ENCODE assay signal across 23 mouse cellular contexts in the genomic region with DNA sequence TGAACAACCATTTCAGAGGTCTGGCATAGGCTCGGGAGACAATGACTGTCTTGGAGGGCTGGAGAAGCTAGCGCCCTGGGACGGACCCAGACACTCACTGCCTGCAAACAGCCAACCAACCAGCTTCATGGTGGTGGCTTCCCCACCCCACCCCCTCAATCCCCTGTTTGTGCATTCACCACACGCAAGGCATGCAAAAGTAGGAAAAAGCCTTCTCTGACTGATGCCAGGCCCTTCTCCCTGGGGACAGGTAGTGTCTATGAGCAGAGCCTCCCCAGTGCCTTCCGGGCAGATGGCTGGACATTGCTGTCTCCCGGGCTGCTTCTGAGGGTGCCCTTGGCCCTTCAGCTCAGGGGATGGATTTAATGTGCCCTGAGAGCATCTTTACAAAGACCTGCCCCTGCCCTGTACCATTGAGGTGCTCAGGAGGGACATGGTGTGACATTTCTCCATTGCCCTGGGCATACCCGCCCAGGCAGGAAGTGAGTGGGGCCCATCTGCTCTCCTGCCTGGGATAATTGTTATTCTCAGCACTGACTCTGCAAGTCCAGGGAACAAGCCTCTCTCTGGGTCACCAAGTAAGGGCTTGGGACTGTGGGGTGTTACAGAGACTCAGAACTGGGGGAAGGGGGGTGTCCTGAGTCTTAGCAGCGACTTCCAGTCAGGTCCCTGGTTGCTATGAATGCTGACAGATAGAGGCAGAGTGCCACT. TPM values are rescaled to one million over a fixed set of nuclear protein-coding genes. Genes with fewer than 3 reads are reported as not detected.
DNase-seq lines count a peak whose midpoint lies in the region; ATAC-seq lines count a peak whose summit lies in the region.
"Had no signal": no experiment of that assay in that cellular context is flagged by ENCODE, and none has a peak within 500 bp of the region (broad histone marks: within the 10 kb centered on the region; RNA-seq: fewer than 3 reads in every experiment).

No protein-coding gene starts in this region.

- H3K36me3 ChIP-seq in embryonic facial prominence, embryonic 14.5 days (ENCODE audit: control insufficient read depth, insufficient read depth, low read length) = no peaks in the 10 kb centered on the region
- H3K36me3 ChIP-seq in embryonic facial prominence, embryonic 10.5 days (replicated peaks) = no peaks in the 10 kb centered on the region
- H3K36me3 ChIP-seq in midbrain, embryonic 10.5 days = no peaks in the 10 kb centered on the region
- H3K36me3 ChIP-seq in midbrain, embryonic 16.5 days (ENCODE audit: control insufficient read depth, insufficient read depth, low read length) = no peaks in the 10 kb centered on the region
- no peaks in the 10 kb centered on the region for H3K36me3 ChIP-seq in midbrain, embryonic 11.5 days (ENCODE audit: control insufficient read depth, insufficient read depth, low read length)
- no peaks in the 10 kb centered on the region for H3K36me3 ChIP-seq in neural tube, embryonic 14.5 days (ENCODE audit: control insufficient read depth, insufficient read depth, low read length)
- H3K36me3 ChIP-seq: embryonic facial prominence, embryonic 12.5 days; limb, embryonic 10.5 days; lung, embryonic 15.5 days had no signal

- no peak overlapping the region for H3K4me2 ChIP-seq in embryonic facial prominence, embryonic 14.5 days (ENCODE audit: low read depth, low read length)
- H3K4me2 ChIP-seq in midbrain, embryonic 16.5 days (ENCODE audit: low read length) = no peak overlapping the region
- H3K4me2 ChIP-seq in midbrain, embryonic 11.5 days = no peak overlapping the region
- H3K4me2 ChIP-seq in neural tube, embryonic 14.5 days (ENCODE audit: low read depth, low read length) = no peak overlapping the region
- H3K4me2 ChIP-seq: embryonic facial prominence, embryonic 12.5 days; liver, embryonic 11.5 days; lung, embryonic 15.5 days had no signal

- H3K27ac ChIP-seq in embryonic facial prominence, embryonic 14.5 days (replicated peaks; ENCODE audit: low read depth, low read length) = no peak overlapping the region
- no peak overlapping the region for H3K27ac ChIP-seq in embryonic facial prominence, embryonic 10.5 days (replicated peaks)
- peak overlapping the region; percentile 19 for H3K27ac ChIP-seq in midbrain, embryonic 10.5 days (replicated peaks)
- no peak overlapping the region for H3K27ac ChIP-seq in midbrain, embryonic 16.5 days (ENCODE audit: low read length)
- no peak overlapping the region for H3K27ac ChIP-seq in midbrain, embryonic 11.5 days (ENCODE audit: low read depth, low read length)
- no peak overlapping the region for H3K27ac ChIP-seq in neural tube, embryonic 14.5 days (ENCODE audit: low read depth, low read length)
- H3K27ac ChIP-seq: embryonic facial prominence, embryonic 12.5 days; limb, embryonic 10.5 days; lung, embryonic 15.5 days; macrophage had no signal

- DNase-seq in embryonic facial prominence, embryonic 14.5 days (ENCODE audit: low spot score) = no peak
- no peak for DNase-seq in embryonic facial prominence, embryonic 10.5 days (ENCODE audit: low spot score)
- DNase-seq in midbrain, embryonic 10.5 days (ENCODE audit: low spot score) = no peak
- DNase-seq in midbrain, embryonic 11.5 days (ENCODE audit: low spot score, missing footprints) = no peak
- DNase-seq in adrenal gland, adult 8-10 months = no peak
- DNase-seq in right cerebral cortex, adult 18-20 months = no peak
- DNase-seq: adrenal gland, adult 2 months; cerebellum, adult 11 months; gastrocnemius, postnatal 25 days; heart, postnatal 10 days; kidney, postnatal 25 days; thymus, adult 2 months had no signal

- no peak for ATAC-seq in embryonic facial prominence, embryonic 14.5 days (ENCODE audit: low read depth)
- ATAC-seq in midbrain, embryonic 16.5 days = no peak; the same call in 1 of the 2 replicates
- no peak; the same call in 1 of the 2 replicates for ATAC-seq in midbrain, embryonic 11.5 days (ENCODE audit: low FRiP score)
- ATAC-seq in neural tube, embryonic 14.5 days (ENCODE audit: low read depth) = peak; percentile 48; the same call in 1 of the 2 replicates
- ATAC-seq: inflammation-experienced regulatory T-cells, adult 6 months had no signal

- H3K4me1 ChIP-seq in embryonic facial prominence, embryonic 14.5 days (ENCODE audit: control insufficient read depth, insufficient read depth, low read length) = no peaks in the 10 kb centered on the region
- peaks cover 19% of the 10 kb centered on the region for H3K4me1 ChIP-seq in embryonic facial prominence, embryonic 10.5 days
- peaks cover 22% of the 10 kb centered on the region for H3K4me1 ChIP-seq in midbrain, embryonic 10.5 days
- H3K4me1 ChIP-seq in midbrain, embryonic 16.5 days (ENCODE audit: control insufficient read depth, insufficient read depth, low read length) = peaks cover 3% of the 10 kb centered on the region; the same call in 1 of the 2 replicates
- H3K4me1 ChIP-seq in midbrain, embryonic 11.5 days (ENCODE audit: control insufficient read depth, insufficient read depth, low read length) = peaks cover 14% of the 10 kb centered on the region
- H3K4me1 ChIP-seq in neural tube, embryonic 14.5 days (ENCODE audit: control insufficient read depth, insufficient read depth, low read length) = peaks cover 9% of the 10 kb centered on the region; the same call in 1 of the 2 replicates
- H3K4me1 ChIP-seq: embryonic facial prominence, embryonic 12.5 days; lung, embryonic 15.5 days had no signal

- 70% methylated on average over 8 of the region's 8 CpGs for whole genome bisulfite sequencing in embryonic facial prominence, embryonic 14.5 days
- 66% methylated on average over 8 of the region's 8 CpGs for WGBS in embryonic facial prominence, embryonic 10.5 days
- 79% methylated on average over 8 of the region's 8 CpGs for WGBS in midbrain, embryonic 10.5 days
- WGBS in midbrain, embryonic 16.5 days = 35% methylated on average over 8 of the region's 8 CpGs
- WGBS in midbrain, embryonic 11.5 days = 68% methylated on average over 8 of the region's 8 CpGs
- WGBS in neural tube, embryonic 14.5 days = 33% methylated on average over 8 of the region's 8 CpGs

- no peak overlapping the region for H3K4me3 ChIP-seq in embryonic facial prominence, embryonic 14.5 days (ENCODE audit: low read depth, low read length)
- no peak overlapping the region for H3K4me3 ChIP-seq in embryonic facial prominence, embryonic 10.5 days
- H3K4me3 ChIP-seq in midbrain, embryonic 10.5 days = no peak overlapping the region
- no peak overlapping the region for H3K4me3 ChIP-seq in midbrain, embryonic 16.5 days (ENCODE audit: low read depth, low read length)
- no peak overlapping the region for H3K4me3 ChIP-seq in midbrain, embryonic 11.5 days (ENCODE audit: low read depth, low read length)
- H3K4me3 ChIP-seq in neural tube, embryonic 14.5 days (ENCODE audit: low read depth, low read length) = no peak overlapping the region
- H3K4me3 ChIP-seq: embryonic facial prominence, embryonic 12.5 days; limb, embryonic 10.5 days; lung, embryonic 15.5 days had no signal

- H3K9ac ChIP-seq in embryonic facial prominence, embryonic 14.5 days (ENCODE audit: low read depth, low read length) = 0 out of 2 replicates have a peak overlapping the region, but pooled peaks have one; percentile 6
- H3K9ac ChIP-seq in midbrain, embryonic 16.5 days (ENCODE audit: low read depth, low read length) = no peak overlapping the region
- H3K9ac ChIP-seq in midbrain, embryonic 11.5 days (ENCODE audit: low read length) = 0 out of 2 replicates have a peak overlapping the region, but pooled peaks have one; percentile 5
- H3K9ac ChIP-seq in neural tube, embryonic 14.5 days (replicated peaks; ENCODE audit: low read depth, low read length) = no peak overlapping the region
- H3K9ac ChIP-seq: embryonic facial prominence, embryonic 12.5 days; lung, embryonic 15.5 days had no signal

- no peaks in the 10 kb centered on the region for H3K9me3 ChIP-seq in embryonic facial prominence, embryonic 14.5 days (ENCODE audit: control insufficient read depth, low read length)
- H3K9me3 ChIP-seq in embryonic facial prominence, embryonic 10.5 days = no peaks in the 10 kb centered on the region
- H3K9me3 ChIP-seq in midbrain, embryonic 10.5 days (replicated peaks) = no peaks in the 10 kb centered on the region
- H3K9me3 ChIP-seq in midbrain, embryonic 16.5 days (replicated peaks; ENCODE audit: control insufficient read depth, low read length, poor library complexity, severe bottlenecking) = no peaks in the 10 kb centered on the region
- H3K9me3 ChIP-seq in midbrain, embryonic 11.5 days (ENCODE audit: control insufficient read depth, low read length) = no peaks in the 10 kb centered on the region
- H3K9me3 ChIP-seq in neural tube, embryonic 14.5 days (ENCODE audit: control insufficient read depth, low read length) = no peaks in the 10 kb centered on the region
- H3K9me3 ChIP-seq: embryonic facial prominence, embryonic 12.5 days; limb, embryonic 10.5 days; lung, embryonic 15.5 days had no signal

- peaks cover 1% of the 10 kb centered on the region; the same call in 1 of the 2 replicates for H3K27me3 ChIP-seq in embryonic facial prominence, embryonic 14.5 days (replicated peaks; ENCODE audit: control insufficient read depth, insufficient read depth, low read length)
- H3K27me3 ChIP-seq in embryonic facial prominence, embryonic 10.5 days (replicated peaks; ENCODE audit: low read depth, poor library complexity, severe bottlenecking) = peaks cover 6% of the 10 kb centered on the region
- H3K27me3 ChIP-seq in midbrain, embryonic 10.5 days (ENCODE audit: low read depth, poor library complexity, severe bottlenecking) = peaks cover 10% of the 10 kb centered on the region
- no peaks in the 10 kb centered on the region; the same call in 1 of the 2 replicates for H3K27me3 ChIP-seq in midbrain, embryonic 16.5 days (ENCODE audit: control insufficient read depth, insufficient read depth, low read depth, low read length)
- no peaks in the 10 kb centered on the region; the same call in 1 of the 2 replicates for H3K27me3 ChIP-seq in midbrain, embryonic 11.5 days (ENCODE audit: control insufficient read depth, insufficient read depth, low read length)
- H3K27me3 ChIP-seq in neural tube, embryonic 14.5 days (ENCODE audit: control insufficient read depth, insufficient read depth, low read length) = no peaks in the 10 kb centered on the region
- H3K27me3 ChIP-seq: lung, embryonic 15.5 days had no signal

RNA-seq across cellular contexts. Expression of a gene that starts 43.0 kb away (rescaled TPM):
- polyA plus RNA-seq in embryonic facial prominence, embryonic 14.5 days (2014; fragmentation: Nextera tagmentation; extraction: Ambion mirVana) = 3.1 and 4.6 TPM in 2 replicates
- polyA plus RNA-seq in embryonic facial prominence, embryonic 10.5 days (2016; fragmentation: Nextera tagmentation; extraction: Ambion mirVana) = 5.9 and 6.6 TPM in 2 replicates
- polyA plus RNA-seq in midbrain, embryonic 10.5 days (2016; fragmentation: Nextera tagmentation; extraction: Ambion mirVana) = 1.5 and 1.7 TPM in 2 replicates
- polyA plus RNA-seq in midbrain, embryonic 16.5 days (2015; fragmentation: Nextera tagmentation; extraction: Ambion mirVana) = 0.35 and 0.39 TPM in 2 replicates
- polyA plus RNA-seq in midbrain, embryonic 11.5 days (2014; fragmentation: Nextera tagmentation; extraction: Ambion mirVana) = 1.1 and 1.7 TPM in 2 replicates
- polyA plus RNA-seq in neural tube, embryonic 14.5 days (2014; fragmentation: Nextera tagmentation; extraction: Ambion mirVana) = 2.5 and 2.8 TPM in 2 replicates
- total RNA-seq in adrenal gland, adult 8-10 months (2022) = 1 to 10 TPM in 3 of 4 experiments, under 1 TPM in 1; 0.64 to 2.6 (median 1.9) TPM
- total RNA-seq: common myeloid progenitor, adult 5-6 weeks; layer of hippocampus, postnatal 14 days; monocyte, adult 5-6 weeks had no signal
- polyA plus RNA-seq: macrophage had no signal

Comparison
In these comparisons a context has a peak if more than half of its experiments do, and no peak if none do; other contexts are left out.
1. H3K9ac ChIP-seq: peak in embryonic facial prominence, embryonic 14.5 days (single experiment) and midbrain, embryonic 11.5 days (single experiment); none in midbrain, embryonic 16.5 days (single experiment) and neural tube, embryonic 14.5 days (single experiment).